Mouse (Mus musculus) liver, embryonic 11.5 days (tissue): Measurements from ENCODE around the gene Sgk1. TPM values are rescaled to one million over a fixed set of nuclear protein-coding genes. Genes with fewer than 3 reads are reported as not detected.

Experiments
- ATAC-seq: fragments of 200-750 bp; cut with Nextera tagmentation; replicated peaks from 2 replicates; pipeline ENCODE4 v1.8.0; 2017; ENCODE audit warnings: moderate number of reproducible peaks, mild to moderate bottlenecking, moderate TSS enrichment, moderate library complexity; ENCODE audit not compliant: low FRiP score
- DNase-seq: peaks from one replicate; pipeline ENCODE4 v3.0.0-alpha.2; 2017; ENCODE audit warnings: low spot score
- H3K27ac ChIP-seq: fragments of 300-500 bp; sonication (generic); 2 replicates; pipeline ENCODE4 v1.5.1; 2014; ENCODE audit warnings: mild to moderate bottlenecking, low read depth, low read length, control low read depth
- H3K27me3 ChIP-seq: fragments of 300-500 bp; sonication (generic); replicated peaks from 2 replicates; pipeline ENCODE4 v1.6.1; 2014; ENCODE audit warnings: low read length, mixed read lengths; ENCODE audit not compliant: control insufficient read depth, insufficient read depth
- H3K36me3 ChIP-seq: fragments of 300-500 bp; sonication (generic); 2 replicates; pipeline ENCODE4 v1.6.1; 2014; ENCODE audit warnings: mild to moderate bottlenecking, low read length, moderate library complexity, mixed read lengths; ENCODE audit not compliant: control insufficient read depth, insufficient read depth
- H3K4me1 ChIP-seq: fragments of 300-500 bp; sonication (generic); replicated peaks from 2 replicates; pipeline ENCODE4 v1.6.1; 2014; ENCODE audit warnings: low read length, mixed read lengths; ENCODE audit not compliant: control insufficient read depth, insufficient read depth
- H3K4me2 ChIP-seq: fragments of 300-500 bp; sonication (generic); 2 replicates; pipeline ENCODE4 v1.6.1; 2014; ENCODE audit warnings: mild to moderate bottlenecking, control low read depth, moderate library complexity
- H3K4me3 ChIP-seq: fragments of 300-500 bp; sonication (generic); 2 replicates; pipeline ENCODE4 v1.5.1; 2014; ENCODE audit warnings: low read depth, low read length, control low read depth
- H3K9ac ChIP-seq: fragments of 300-500 bp; sonication (generic); 2 replicates; pipeline ENCODE4 v1.6.1; 2014; ENCODE audit warnings: low read depth, low read length, control low read depth
- H3K9me3 ChIP-seq: fragments of 300-500 bp; sonication (generic); 2 replicates; pipeline ENCODE4 v1.6.1; 2016; ENCODE audit warnings: low read length, inconsistent platforms, mixed read lengths; ENCODE audit not compliant: control insufficient read depth
- WGBS: fragments of 180-500 bp; shearing (Covaris S2); extraction: QIAGEN DNeasy Blood & Tissue Kit; methylation state at CpG from one replicate; pipeline ENCODE4 v1.1.7; 2014; 5-methylcytosine and 5-hydroxymethylcytosine counted together
- polyA plus RNA-seq: library from polyadenylated mRNA; unstranded; fragments of >200 nt; fragmentation: Nextera tagmentation; extraction: Ambion mirVana; gene quantifications from 2 replicates; pipeline ENCODE4 v1.2.1, GENCODE M21; 2014

Gene Sgk1
- polyA plus RNA-seq, 1 experiment from 2014 or later: 20.2 TPM

- ATAC-seq: no peak
Measured at GRCm38 (mm10) chr10:21855338-21855737, 26.6 kb upstream of the Sgk1 start.

DNA sequence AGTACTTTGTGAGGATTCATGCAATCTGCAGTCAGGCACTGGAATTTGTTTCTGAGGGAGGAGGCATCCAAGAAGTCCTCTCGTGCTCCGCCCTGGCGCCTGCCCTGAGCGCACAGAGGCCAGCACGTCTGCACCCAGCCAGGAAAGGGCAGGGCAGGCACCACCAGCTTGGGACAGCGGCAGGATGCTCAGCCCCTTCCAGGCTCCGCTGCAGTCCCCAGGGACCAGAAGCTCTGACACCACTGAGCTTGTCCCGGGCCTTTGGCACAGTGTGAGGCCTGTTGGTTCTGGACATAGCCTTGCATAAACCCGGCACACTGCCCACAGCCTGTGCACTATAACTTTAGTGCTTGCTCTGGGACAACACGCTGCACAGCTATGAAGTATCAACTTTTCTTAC, 24.3 kb upstream of the Sgk1 start:
- no peak overlapping the region for H3K27ac ChIP-seq

More at GRCm38 (mm10) chr10:21855338-21855737, 26.6 kb upstream of the Sgk1 start:
- Histone ChIP-seq H3K4me1 (no peaks in the 10 kb centered on the region; the same call in 1 of the 2 replicates), H3K27ac (no peak overlapping the region), H3K4me3 (no peak overlapping the region), H3K9me3 (no peaks in the 10 kb centered on the region), H3K36me3 (no peaks in the 10 kb centered on the region), H3K4me2 (no peak overlapping the region), H3K27me3 (no peaks in the 10 kb centered on the region), H3K9ac (no peak overlapping the region)
- WGBS: 79% methylated on average over 7 of the region's 7 CpGs
- DNase-seq: no peak

DNA sequence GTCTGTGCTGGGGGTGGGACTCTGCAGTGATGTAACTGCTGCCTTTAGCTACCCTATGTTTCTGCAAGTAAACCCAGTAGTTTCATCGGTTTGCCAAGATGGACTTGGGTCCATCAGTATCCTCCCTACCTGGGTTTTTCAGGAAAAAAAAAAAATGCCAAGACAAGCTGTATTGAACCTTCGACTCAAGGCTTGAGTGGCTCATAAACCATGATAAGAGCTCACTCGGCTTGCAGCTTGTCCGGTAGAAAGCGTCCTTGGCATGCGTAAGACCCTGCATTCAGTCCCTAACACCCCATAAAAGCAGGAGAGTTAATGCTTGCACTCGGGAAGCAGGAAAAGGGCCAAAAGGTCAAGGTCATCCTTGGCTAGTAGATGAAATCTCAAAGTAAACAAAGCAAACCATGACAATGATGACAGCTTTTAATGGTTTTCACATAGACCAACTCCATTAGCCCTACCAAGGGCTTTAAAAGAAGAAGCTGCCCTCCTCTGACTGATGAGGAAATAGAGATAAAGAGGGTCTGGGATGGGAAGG, 23.5 kb upstream of the Sgk1 start:
- Histone ChIP-seq H3K27me3 (no peaks in the 10 kb centered on the region), H3K36me3 (no peaks in the 10 kb centered on the region), H3K27ac (no peak overlapping the region), H3K9me3 (no peaks in the 10 kb centered on the region), H3K9ac (no peak overlapping the region), H3K4me2 (no peak overlapping the region), H3K4me3 (no peak overlapping the region), H3K4me1 (no peaks in the 10 kb centered on the region; the same call in 1 of the 2 replicates)
- ATAC-seq (no peak), DNase-seq (no peak)
- WGBS: 62% methylated on average over 7 of the region's 7 CpGs

More for the DNA sequence above, 24.3 kb upstream of the Sgk1 start:
- Histone ChIP-seq H3K4me1 (no peaks in the 10 kb centered on the region; the same call in 1 of the 2 replicates), H3K27me3 (no peaks in the 10 kb centered on the region), H3K36me3 (no peaks in the 10 kb centered on the region), H3K9ac (no peak overlapping the region), H3K4me2 (no peak overlapping the region), H3K4me3 (no peak overlapping the region), H3K9me3 (no peaks in the 10 kb centered on the region)
- ATAC-seq (no peak), DNase-seq (no peak)
- 74% methylated on average over 10 of the region's 10 CpGs for whole genome bisulfite sequencing

GRCm38 (mm10) chr10:21866504-21866903, 15.5 kb upstream of the Sgk1 start:
- DNase-seq: no peak
- Histone ChIP-seq H3K9ac (no peak overlapping the region), H3K4me3 (no peak overlapping the region), H3K4me1 (no peaks in the 10 kb centered on the region; the same call in 1 of the 2 replicates), H3K4me2 (no peak overlapping the region), H3K27me3 (no peaks in the 10 kb centered on the region), H3K9me3 (no peaks in the 10 kb centered on the region), H3K27ac (no peak overlapping the region), H3K36me3 (no peaks in the 10 kb centered on the region)
- no peak for ATAC-seq
- WGBS: 41% methylated on average over 4 of the region's 4 CpGs

- Histone ChIP-seq H3K36me3 (no peaks in the 10 kb centered on the region), H3K27me3 (no peaks in the 10 kb centered on the region), H3K27ac (no peak overlapping the region), H3K4me2 (no peak overlapping the region), H3K4me3 (no peak overlapping the region), H3K4me1 (no peaks in the 10 kb centered on the region; the same call in 1 of the 2 replicates), H3K9me3 (no peaks in the 10 kb centered on the region), H3K9ac (no peak overlapping the region)
- 80% methylated on average over 2 of the region's 2 CpGs for WGBS
- no peak for DNase-seq
- no peak for ATAC-seq
Measured at GRCm38 (mm10) chr10:21868221-21868620, 13.8 kb upstream of the Sgk1 start.

GRCm38 (mm10) chr10:21868623-21869022, 13.4 kb upstream of the Sgk1 start:
- Histone ChIP-seq H3K27ac (no peak overlapping the region), H3K36me3 (no peaks in the 10 kb centered on the region), H3K4me2 (no peak overlapping the region), H3K4me1 (no peaks in the 10 kb centered on the region; the same call in 1 of the 2 replicates), H3K9me3 (no peaks in the 10 kb centered on the region), H3K27me3 (no peaks in the 10 kb centered on the region), H3K4me3 (no peak overlapping the region), H3K9ac (no peak overlapping the region)
- ATAC-seq: no peak
- no peak for DNase-seq
- 68% methylated on average over 4 of the region's 4 CpGs for WGBS

DNA sequence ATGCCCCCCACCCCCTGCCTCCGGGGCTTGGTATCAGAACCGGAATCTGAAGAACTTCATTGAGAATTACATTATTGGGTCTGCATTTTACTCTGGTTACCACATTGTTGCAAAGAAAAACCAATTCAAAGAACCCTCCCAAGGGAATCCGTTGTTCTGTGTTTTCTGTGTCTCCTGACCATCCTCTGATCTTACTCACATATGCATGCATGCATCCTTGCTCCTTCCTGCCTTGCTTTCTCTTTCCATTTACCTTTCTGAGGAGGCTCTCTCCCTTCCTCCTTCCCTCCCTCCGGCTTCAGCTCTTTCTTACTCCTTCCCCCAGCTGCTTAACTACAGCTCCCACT, 174 bp upstream of the Sgk1 start:
- no peak for ATAC-seq
- Histone ChIP-seq H3K9ac (no peak overlapping the region), H3K27ac (no peak overlapping the region), H3K4me3 (peak overlapping the region; percentile 31), H3K27me3 (peaks cover 19% of the 10 kb centered on the region), H3K36me3 (no peaks in the 10 kb centered on the region), H3K4me2 (peak overlapping the region; percentile 59), H3K4me1 (0 out of 2 replicates have a peak, but pooled peaks cover 2% of the 10 kb centered on the region), H3K9me3 (no peaks in the 10 kb centered on the region)
- WGBS: 34% methylated on average over 4 of the region's 4 CpGs
- no peak for DNase-seq

DNA sequence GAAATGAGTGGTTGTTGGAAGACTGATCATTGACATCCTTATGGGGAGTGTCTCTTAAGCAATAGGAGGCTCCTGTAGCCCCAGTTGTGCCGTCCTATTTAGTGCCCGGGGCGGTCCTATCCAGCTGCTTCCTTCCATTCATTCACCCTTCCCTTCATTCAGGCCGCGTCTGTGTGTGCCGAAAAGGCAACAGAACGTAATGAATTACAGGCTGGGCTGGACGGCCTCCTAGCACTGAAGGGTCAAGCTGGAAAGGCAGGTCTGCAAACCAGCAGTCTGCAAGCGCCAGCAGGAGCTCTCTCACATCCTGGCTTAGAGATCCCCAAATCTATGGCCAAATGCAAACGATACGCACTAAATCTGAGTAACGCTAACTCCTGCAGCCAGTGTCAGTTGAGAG, 1.6 kb downstream of the Sgk1 start:
- no peak overlapping the region for H3K4me2 ChIP-seq
- ATAC-seq (no peak), DNase-seq (no peak)
- H3K9ac ChIP-seq: no peak overlapping the region
- 12% methylated on average over 12 of the region's 12 CpGs for WGBS
- no peak overlapping the region for H3K27ac ChIP-seq
- no peaks in the 10 kb centered on the region for H3K36me3 ChIP-seq
- H3K9me3 ChIP-seq: no peaks in the 10 kb centered on the region
- H3K4me3 ChIP-seq: no peak overlapping the region
- 0 out of 2 replicates have a peak, but pooled peaks cover 2% of the 10 kb centered on the region for H3K4me1 ChIP-seq
- peaks cover 19% of the 10 kb centered on the region for H3K27me3 ChIP-seq

DNA sequence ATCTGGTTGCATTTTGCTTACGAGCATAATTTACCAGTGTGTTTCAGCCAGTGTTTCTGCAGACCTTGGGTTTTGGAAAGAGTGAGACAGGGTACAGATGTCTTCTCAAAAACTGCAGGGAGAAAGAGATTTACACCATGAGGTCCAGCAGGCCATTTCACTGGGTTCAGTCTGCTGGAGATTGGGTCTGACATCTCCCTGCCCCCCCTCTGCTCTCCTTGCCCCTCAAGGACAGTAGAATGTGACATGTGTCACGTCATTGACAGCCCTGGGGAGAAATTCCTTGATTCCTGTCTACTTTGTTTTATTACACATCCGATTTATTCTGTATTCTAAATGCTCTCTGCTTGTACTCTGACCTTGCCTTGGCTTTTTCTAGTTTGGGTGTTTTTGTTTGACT, 2.5 kb downstream of the Sgk1 start:
- DNase-seq (no peak), ATAC-seq (no peak)
- Histone ChIP-seq H3K4me3 (no peak overlapping the region), H3K27ac (no peak overlapping the region), H3K4me1 (0 out of 2 replicates have a peak, but pooled peaks cover 2% of the 10 kb centered on the region), H3K9me3 (no peaks in the 10 kb centered on the region), H3K36me3 (no peaks in the 10 kb centered on the region), H3K9ac (no peak overlapping the region), H3K27me3 (peaks cover 19% of the 10 kb centered on the region), H3K4me2 (no peak overlapping the region)
- WGBS: 71% methylated on average over 3 of the region's 3 CpGs
